Mouse (Mus musculus) gastrocnemius, postnatal 25 days (tissue): Measurements from ENCODE around the gene Nbr1. TPM values are rescaled to one million over a fixed set of nuclear protein-coding genes. Genes with fewer than 3 reads are reported as not detected.
A peak's percentile ranks its signal among the peaks of the same experiment; 100 is the strongest.
"Not testable (repeated sequence)": the region's sequence is repeated elsewhere in the genome, so short reads cannot be mapped to it uniquely, and the experiment has no call there.

Experiments used
- DNase-seq: peaks from one replicate; pipeline ENCODE4 v3.0.0; 2022
- total RNA-seq, 2 experiments: library from RNA; stranded (reverse); gene quantifications; 1 replicate in 1 of 2; 2 replicates in 1 of 2; pipeline ENCODE4 v1.2.3; 2021

The Nbr1 gene
- total RNA-seq, 2 experiments from 2014 or later, result 65.0 to 67.8 TPM

- peak; percentile 73 for DNase-seq
Measured at GRCm38 (mm10) chr11:101582054-101583035, 30.4 kb downstream of the Nbr1 start, which contains the start of gene Tmem106a. TSS of gene Tmem106a (plus strand) at chr11:101582242.

DNA sequence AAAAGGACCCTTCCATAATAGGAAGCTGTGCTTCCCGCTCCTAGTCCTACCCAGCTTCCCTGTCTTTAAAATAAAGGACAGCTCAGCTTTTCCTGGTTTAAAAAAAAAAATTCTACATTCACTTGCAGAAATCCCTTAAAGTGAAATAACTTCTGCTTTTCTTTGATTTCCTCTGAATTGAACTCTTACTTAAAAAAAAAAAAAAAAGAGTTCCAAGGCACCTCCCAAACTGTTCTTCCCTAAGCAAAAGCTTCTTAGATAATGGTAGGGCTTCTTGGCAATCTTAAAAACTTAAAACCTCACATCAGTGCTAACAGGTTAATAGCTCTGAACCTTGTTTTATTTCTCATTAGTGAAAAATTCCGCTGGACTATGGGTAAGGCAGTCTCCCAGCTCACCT, 31.3 kb downstream of the Nbr1 start:
- no peak for DNase-seq

GRCm38 (mm10) chr11:101585031-101585430, 33.1 kb downstream of the Nbr1 start:
- DNase-seq, result not testable (repeated sequence)

GRCm38 (mm10) chr11:101585805-101586204, 33.9 kb downstream of the Nbr1 start:
- DNase-seq, result no peak

GRCm38 (mm10) chr11:101587676-101588075, 35.7 kb downstream of the Nbr1 start:
- peak; percentile 15 for DNase-seq

DNA sequence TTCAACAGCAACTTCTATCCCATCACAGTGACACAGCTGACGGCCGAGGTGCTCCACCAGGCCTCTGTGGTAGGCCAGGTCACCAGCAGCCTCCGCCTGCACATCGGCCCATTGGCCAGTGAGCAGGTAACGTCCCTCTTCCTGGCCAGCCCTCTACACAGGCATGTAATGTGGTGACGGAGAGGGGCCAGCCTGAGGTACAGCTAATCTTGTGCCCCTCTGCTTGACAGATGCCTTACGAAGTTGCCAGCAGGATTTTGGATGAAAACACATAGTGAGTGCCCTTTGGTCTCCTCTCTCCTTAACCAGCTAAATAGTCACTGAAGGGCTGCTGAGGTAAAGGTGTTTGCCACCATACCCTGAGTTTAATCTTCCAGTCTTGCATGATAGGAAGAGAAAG, 36.9 kb downstream of the Nbr1 start:
- no peak for DNase-seq

- peak; percentile 17 for DNase-seq
Measured at GRCm38 (mm10) chr11:101589444-101589843, 37.5 kb downstream of the Nbr1 start.

GRCm38 (mm10) chr11:101589989-101590624, 38.2 kb downstream of the Nbr1 start:
- DNase-seq, result no peak

- DNase-seq, result no peak
Measured at GRCm38 (mm10) chr11:101599156-101599555, 47.2 kb downstream of the Nbr1 start, which contains the start of gene Gm11634. TSS of gene Gm11634 (minus strand) at chr11:101599256.

DNA sequence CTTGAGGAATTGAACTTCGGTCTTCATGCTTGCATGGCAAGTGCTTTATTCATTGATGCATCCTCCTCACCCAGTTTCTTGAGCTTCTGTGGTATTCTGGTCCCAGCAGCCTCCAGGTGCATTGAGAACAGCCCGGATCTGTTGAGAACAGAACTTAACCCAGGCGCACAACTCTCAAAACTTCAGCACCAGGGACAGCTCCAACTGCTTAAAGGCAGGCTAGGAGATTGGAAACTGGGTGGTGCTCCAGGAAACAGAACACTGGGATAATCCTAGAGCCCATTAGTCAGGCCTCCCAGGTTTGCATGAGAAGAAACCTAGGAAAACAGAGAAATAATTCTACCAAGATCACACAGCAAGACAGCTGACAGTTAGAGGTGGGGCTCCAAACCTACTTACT, 50.5 kb downstream of the Nbr1 start:
- DNase-seq, result no peak

GRCm38 (mm10) chr11:101604116-101604515, 52.2 kb downstream of the Nbr1 start:
- no peak for DNase-seq

- DNase-seq, result peak; percentile 44
Measured at GRCm38 (mm10) chr11:101604531-101605453, 52.8 kb downstream of the Nbr1 start.

DNA sequence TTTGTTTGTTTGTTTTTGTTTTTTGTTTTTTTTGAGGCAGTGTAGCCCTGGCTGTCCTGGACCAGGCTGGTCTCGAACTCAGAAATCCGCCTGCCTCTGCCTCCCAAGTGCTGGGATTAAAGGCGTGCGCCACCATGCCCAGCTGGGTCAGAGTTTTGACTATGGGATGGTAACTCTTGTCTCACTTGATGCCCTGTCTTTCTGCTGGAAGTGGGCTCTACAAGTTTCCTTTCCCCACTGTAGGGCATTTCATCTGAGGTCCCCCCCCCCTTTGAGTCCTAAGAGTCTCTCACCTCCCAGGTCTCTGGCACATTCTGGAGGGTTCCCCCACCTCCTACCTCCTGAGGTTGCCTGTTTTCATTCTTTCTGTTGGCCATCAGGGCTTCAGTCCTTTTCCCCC, 55.2 kb downstream of the Nbr1 start:
- DNase-seq, result not testable (repeated sequence)

DNA sequence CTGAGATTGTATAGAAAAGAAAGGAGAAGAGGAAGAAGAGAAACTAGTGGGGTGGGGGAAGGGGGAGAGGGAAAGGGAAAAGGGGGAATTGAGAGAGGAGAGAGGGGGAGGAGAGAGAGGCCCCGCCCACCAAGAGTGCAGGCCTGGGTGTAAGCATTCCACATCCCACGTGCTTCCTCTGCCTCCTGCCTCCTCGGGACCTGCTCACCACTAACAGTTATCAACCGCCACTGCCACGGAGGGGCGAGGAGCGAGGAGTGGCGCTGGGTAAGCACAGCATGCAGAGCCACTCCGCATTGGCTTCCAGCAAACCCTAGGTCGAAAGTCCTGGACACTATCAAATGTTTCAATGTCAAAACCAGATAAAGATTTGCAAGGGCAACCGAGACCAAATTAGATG, 58.5 kb downstream of the Nbr1 start:
- DNase-seq, result no peak

DNA sequence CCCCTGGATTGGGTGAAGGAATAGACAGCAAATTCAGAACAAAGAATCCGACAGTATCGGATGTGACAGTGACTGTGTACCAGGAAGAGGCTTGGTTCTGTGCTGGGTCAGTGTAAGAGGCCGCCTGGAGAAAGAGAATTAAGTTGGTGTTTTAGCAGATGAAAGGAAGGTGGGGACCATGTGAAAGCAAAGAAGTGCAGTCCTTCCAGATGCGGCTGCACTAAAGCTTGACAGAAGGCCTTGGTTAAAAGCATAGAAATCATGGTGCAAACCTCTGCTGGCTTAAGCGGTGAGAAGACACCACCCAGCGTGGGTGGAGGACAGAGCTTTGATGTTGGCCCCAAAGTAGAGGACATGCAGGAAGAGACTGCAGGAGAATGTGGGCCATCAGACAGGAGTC, 61.6 kb downstream of the Nbr1 start:
- no peak for DNase-seq

DNA sequence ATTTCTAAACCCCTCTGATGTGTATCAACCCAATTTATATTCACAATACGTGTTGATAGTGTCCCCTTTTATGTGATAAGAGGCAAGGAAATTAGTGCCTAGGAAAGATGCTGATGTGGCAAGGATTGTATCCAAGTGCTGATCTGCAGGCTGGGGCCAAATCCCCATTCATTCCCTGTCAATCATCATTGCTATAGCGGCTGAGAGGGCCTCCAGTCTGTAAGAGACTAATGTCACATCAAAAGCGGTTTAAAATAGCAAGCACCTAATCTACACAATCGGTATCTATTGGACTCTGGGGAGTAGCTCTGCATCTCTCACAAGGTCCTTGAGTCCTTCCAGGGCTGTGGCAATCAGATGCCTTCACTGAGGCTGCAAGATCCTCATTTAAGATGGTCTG, 62.2 kb downstream of the Nbr1 start:
- DNase-seq, result no peak

- no peak for DNase-seq
Measured at GRCm38 (mm10) chr11:101615380-101615779, 63.4 kb downstream of the Nbr1 start.

- DNase-seq, result no peak
Measured at GRCm38 (mm10) chr11:101616104-101616503, 64.2 kb downstream of the Nbr1 start.

DNA sequence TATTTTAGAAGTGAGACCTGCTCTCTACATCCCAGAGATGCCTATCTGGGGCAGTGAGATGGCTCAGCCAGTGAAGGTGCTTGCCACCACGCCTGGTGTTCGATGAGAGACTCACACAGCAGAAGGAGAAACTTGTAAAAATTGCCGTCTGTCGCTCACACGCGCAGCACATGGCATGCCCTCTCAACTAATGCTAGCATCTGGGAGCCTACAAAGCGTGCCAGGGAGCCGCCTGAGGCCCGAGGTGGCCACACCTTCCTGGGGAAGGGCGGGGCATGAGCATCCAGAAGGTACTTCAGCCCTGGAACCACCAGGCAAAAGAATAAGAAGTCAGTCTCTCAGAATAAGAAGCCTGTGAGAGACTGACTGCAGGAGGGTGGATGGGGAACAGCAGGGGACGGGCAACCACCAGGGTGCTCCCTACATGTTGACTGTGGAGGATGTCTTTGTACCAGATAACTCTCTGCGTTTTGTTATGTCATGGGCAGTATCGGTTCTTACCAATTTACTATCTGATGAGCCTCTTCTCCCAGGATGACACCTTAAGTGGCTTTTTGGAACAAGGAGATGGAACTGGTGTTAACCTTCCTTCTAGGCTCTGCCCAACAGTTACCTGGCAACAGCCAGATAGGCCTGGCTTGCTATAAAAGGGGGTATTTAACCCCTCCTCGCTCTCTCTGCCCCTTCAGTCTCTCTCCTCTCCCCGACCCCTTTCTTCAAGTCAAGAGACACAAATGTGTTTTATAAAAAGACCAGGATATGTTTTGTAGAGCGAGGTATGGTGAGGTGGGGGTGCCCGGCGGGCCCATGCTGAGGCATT, 65.2 kb downstream of the Nbr1 start:
- DNase-seq, result no peak

DNA sequence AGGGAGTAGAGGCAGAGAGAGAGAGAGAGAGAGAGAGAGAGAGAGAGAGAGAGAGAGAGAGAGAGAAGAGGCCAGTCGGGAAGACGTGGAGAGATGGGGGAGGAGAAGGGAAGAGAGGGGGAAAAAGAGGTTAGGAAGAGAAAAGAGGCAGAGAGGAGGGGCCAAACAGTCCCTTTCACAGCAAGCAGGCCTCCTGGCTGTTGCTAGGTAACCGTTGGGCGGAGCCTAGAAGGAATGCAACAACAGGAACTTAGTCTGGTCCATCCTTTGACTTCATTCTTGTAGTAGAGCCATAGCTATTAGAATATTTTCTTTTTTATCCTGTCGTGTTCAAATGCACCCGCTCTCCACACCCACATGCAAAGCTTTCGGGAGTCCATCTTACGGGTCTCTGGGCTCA, 65.9 kb downstream of the Nbr1 start:
- DNase-seq, result no peak

DNA sequence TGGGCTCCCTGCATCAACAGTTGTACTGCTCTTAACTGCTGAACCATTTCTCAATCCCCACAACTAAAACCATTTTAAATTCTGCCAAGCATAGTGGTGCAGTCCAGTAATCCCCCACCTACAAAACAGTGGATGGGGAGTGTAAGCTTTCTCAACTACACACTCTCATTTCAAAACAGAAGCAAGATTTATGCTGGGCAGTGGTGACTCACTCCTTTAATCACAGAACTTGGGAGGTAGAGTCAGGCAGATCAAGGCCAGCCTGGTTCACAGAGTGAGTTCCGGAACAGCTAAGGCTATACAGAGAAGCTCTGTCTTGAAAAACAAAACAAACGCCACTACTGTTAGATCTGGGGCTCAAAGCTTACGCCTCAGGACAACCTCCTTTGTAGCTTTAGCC, 66.6 kb downstream of the Nbr1 start:
- no peak for DNase-seq
